Mouse (Mus musculus) induced T-regulatory cell, adult 2 months (primary cell): ENCODE results near the gene Tmsb4x.

ENCODE experiments used
- DNase-seq: peaks from one replicate; pipeline ENCODE4 v3.0.0-alpha.2; 2012; ENCODE audit warnings: low read depth

The Tmsb4x gene

DNA sequence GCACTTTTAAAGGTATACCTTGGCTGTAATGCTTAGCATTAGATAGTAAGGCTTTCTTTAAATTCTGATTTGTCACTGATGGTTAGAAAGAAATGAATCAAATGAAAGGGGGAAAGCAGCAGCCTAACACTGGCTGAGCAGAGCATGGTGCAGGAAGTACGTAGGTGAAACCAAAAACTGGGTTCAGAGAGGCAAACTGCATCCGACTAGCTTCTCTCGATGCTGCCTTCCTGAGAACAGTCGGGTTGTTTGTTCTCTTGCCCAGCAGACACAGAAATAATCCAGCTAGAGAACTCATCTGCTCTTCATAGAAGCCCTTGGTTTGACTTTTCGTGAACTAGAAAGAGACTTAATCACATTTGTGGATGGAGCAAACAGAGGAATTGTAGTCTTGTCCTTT, 26.7 kb downstream of the Tmsb4x start:
- peak; percentile 79 for DNase-seq

DNA sequence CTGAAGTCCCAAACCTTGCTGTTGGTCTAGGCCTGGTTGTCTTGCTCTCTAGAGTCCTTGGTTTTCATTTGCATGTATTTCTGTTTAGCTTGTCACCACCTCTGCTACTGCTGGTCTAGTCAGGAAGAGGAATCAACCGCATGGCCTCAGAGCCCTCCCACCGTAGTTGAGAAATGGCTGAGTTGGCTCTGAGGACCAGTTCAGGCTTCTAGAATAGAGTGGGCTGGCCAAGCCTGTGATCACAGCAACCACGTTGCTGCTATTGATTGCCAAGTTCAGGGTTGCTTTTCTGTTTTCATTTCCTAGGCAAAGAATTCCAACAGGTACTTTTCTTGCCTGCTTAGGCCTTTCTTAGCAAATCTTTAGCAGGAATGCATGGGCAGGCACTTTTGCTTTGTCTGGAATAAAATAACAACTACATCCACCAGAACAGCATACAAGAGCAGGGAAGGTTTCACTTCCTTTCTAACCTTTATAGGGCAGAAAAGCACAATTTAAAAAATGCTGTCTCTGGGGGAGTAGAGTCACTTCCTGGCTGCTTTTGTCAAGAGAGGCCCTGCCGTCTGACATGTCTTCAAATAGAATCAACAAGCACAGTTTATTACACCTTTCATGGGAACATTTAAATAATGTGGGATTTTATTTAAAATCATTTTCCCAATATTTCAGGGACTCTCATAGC, 29.0 kb downstream of the Tmsb4x start:
- DNase-seq = peak; percentile 74

DNA sequence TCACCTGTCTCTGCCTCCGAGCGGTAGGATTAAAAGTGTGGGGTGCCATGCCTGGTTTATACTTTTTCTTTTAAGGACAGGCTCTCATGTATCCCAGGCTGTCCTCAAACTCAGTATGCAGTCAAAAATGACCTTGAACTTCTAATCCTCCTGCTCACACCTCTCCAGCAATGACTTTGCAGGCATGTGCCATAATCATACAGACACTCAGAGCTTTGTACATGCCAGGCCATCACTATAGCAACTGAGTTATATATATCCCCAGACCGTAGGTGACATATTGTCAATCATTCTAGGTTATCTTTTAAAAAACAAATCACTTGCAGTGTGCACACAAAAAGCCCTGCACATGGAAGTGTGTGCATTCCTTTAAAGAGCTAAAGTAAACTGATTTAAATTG, 29.6 kb downstream of the Tmsb4x start:
- no peak for DNase-seq

DNA sequence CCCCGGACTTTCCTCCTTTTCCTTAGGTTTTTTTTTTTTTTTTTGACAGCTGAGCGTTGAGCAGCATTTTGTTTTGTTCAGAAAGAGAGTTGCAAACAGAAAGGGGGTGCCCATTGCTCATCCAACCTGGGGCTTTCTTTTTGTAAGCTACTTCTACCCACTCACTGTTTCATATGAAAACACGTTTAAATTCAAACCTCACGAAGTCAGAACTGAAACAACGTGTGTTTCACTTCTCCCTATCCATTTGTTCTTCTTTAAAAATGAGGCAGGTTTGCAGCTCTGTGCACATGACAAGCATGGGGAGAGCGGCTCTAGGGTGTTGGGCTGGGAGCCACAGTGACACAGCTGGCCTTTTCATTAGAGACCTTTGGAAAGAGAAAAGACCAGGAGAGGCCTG, 33.8 kb downstream of the Tmsb4x start:
- DNase-seq = no peak

DNA sequence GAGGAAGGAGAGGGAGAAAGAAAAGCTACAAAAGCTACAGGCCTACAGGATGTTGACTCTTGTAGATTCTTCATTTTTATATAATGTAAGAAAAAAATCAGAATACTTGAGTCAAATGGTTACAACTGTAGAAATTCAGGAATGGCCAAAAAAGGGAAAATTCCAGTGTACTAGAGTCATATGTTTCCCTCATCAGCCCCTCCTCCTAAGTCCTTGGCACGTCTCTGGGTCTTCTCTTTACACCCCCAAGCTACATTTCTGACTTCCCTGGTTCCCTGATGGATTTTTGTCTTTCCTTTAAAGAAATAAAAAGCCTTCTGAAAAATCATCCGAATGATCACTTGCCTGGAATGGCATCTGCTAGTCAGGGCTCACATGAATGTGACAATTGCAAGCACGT, 34.8 kb downstream of the Tmsb4x start:
- DNase-seq = no peak

DNA sequence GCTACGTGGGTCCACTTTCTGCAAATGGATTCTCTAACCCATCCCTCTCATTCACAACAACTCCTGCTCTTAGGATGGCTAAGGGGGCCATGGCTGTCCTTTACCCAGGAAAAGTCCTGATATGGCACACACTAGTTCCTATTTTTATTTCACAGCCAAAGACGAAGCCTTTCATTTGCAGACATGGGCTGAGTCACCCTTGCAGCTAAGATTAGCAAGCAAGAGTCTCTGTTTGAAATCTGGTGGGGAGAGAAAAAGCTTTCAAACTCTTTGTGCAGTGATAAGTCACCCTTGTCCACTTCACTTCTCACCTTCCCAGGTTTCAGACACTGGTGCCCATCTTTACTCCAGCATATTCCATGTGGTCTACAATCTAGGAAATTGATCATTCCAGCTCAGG, 36.9 kb downstream of the Tmsb4x start:
- DNase-seq = no peak

DNA sequence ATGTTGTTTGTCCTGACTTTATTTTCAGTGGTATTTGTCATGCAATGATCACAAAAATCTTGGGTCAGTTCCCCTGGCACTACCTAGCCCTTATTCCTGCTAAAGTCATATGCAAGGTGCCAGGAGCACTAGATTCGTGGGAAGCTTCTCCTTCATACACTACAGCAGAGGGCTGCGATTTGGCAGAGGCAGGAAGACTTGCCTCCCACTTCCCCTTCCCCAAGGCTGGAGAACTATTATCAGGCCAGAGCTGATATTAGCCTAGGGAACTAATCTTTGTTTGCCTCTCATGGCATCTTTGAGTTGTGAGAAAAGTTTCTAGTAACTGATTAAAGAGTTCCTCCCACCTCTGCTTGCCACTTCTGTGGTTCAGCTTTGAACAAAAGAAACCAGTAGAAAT, 37.8 kb downstream of the Tmsb4x start:
- DNase-seq = no peak

DNA sequence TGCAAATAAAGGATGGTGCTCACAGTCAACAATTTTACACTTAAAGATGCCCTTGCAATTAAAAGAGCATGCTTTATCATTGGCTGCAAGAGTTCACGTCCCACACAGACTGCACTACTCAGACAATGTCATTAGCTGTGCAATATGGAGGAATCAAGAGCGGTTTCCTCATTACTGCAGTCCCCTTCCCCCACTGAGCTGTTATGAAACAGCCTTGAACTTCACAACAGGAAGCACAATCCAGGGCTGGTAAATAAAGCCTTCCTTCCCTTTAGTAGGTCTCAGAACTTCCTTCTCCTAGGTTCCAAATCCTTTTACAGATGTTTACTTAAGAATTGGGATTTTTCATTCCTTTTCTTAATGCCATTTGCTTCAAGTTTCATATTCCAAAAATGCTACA, 41.8 kb downstream of the Tmsb4x start:
- DNase-seq = no peak

DNA sequence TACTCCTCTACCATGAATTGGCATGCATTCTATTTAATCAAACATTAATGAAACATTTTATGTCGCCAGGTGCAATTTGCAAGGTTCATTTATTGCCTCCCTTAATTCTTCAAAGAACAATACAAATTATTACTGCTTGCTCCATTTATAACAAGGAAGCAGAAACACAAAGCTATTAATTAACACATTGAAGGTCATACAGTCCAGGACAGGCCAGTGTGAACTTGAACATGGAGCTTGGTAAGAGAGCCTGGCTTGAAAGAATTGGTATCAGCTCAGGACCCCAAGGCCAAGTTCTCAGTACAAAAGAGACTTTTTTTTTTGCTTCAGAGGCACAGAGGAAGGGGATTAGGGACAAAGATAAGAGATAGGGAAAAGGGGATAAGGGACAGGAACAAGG, 43.1 kb downstream of the Tmsb4x start:
- DNase-seq = no peak

DNA sequence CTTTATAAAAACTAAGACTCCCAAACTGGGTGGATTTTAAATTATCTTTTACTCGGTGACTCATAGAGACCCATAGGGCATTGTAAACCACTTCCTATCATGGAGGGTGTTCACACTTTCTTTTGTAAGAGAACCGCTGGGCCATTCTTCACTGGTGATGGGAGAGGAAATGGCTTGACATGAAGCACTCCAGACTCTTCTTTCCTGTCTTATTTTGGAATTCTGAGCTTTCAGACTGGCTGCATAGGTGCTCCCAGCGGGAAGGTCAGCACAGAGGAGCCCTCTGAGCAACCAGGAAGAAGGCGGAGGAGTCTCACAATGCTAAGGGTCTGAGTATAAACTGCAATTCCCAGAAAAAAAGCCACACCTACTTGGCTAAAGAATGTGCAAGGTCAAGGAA, 51.4 kb downstream of the Tmsb4x start:
- peak; percentile 37 for DNase-seq
